In the genomic region with DNA sequence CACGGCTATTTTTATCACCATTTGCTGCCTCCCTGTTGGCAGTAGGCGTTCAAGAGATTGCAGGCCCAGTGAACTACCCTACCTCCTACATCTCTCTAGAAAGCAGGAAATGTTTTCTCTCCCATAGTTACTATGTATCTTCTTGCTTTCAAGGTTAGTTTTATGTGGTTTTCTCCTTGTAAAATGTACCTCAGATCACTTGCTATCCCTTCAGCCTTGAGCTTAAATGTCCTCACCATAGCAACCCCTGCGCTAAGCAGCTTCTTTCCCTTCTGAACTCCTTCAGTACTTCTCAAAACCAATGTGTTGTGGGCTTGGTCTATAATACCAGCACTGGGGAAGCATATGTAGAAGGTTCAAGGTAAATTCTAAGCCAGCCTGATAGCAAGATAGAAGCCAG, we compare ENCODE assay signal across 23 mouse cellular contexts.
"Had no signal": no experiment of that assay in that cellular context is flagged by ENCODE, and none has a peak within 500 bp of the region (broad histone marks: within the 10 kb centered on the region; RNA-seq: fewer than 3 reads in every experiment).

No protein-coding gene starts in this region.

- H3K4me3 ChIP-seq: layer of hippocampus, adult 2 months; limb, embryonic 10.5 days; limb, embryonic 13.5 days; liver, embryonic 12.5 days; liver, embryonic 15.5 days; lung, embryonic 15.5 days; megakaryocyte, embryonic 14.5 days; midbrain, embryonic 10.5 days; midbrain, embryonic 13.5 days; myocyte had no signal

- H3K27me3 ChIP-seq: limb, embryonic 13.5 days; liver, embryonic 12.5 days; liver, embryonic 15.5 days; lung, embryonic 15.5 days; megakaryocyte, embryonic 14.5 days; midbrain, embryonic 13.5 days had no signal

- DNase-seq: kidney, postnatal 25 days; layer of hippocampus, adult 9-11 months; liver; lung, adult 18-20 months; lung, postnatal 10 days; lung, postnatal 36 days; right cerebral cortex, postnatal 14 days; right cerebral cortex, postnatal 4 days; thymus, adult 2 months; thymus, postnatal 14 days; thymus, postnatal 4 days had no signal

- H3K36me3 ChIP-seq: limb, embryonic 10.5 days; limb, embryonic 13.5 days; liver, embryonic 12.5 days; liver, embryonic 15.5 days; lung, embryonic 15.5 days; midbrain, embryonic 10.5 days; midbrain, embryonic 13.5 days had no signal

- H3K27ac ChIP-seq: kidney, postnatal 0 days; layer of hippocampus, adult 2 months; limb, embryonic 10.5 days; limb, embryonic 13.5 days; liver, embryonic 12.5 days; liver, embryonic 15.5 days; lung, embryonic 15.5 days; midbrain, embryonic 10.5 days; midbrain, embryonic 13.5 days; stomach, postnatal 0 days had no signal
